Mouse (Mus musculus): ENCODE data around the gene C3.

Gene C3

DNA sequence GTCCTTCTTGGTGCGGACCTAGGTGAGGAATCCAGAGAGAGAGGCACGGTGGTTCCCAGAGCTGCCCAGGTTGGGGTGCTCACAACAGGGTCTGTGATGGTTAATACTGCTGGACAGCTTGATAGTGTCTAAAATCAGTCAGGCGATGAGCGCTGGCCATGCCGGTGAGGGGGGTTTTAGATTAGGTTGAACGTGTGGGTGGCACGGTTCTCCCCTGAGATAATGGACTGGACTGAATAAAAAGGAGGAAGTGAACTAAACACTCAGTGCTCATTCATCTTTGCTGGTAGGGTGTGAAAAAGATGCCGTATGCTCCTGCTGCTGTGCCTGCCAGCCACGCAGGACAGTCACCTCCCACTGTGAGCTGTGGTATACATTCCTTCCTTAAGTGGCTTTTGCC lies 4.6 kb downstream of the C3 start:
- DNase-seq (ENCODE audit: extremely low read depth, low read depth, low spot score) = no peak

DNA sequence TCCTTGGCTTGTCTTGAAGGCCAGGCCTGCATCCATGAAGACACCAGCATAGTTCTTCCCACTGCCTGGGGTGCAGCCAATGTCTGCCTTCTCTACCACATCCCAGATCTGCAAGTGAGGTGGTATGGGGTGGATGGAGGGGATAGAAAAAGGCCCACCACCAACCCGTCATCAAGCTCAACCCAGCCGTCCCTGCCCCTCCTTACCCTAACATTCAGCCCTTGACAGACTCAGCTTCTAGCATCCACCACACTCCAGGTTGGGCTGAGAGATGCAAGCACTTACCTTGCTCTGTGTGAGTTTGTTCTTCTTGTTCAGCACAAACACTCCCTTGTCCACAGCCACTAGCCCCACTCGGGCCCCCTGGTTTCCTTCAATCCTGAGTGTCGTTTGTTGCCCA lies 6.0 kb downstream of the C3 start:
- DNase-seq (ENCODE audit: extremely low read depth, low read depth, low spot score) = no peak

DNA sequence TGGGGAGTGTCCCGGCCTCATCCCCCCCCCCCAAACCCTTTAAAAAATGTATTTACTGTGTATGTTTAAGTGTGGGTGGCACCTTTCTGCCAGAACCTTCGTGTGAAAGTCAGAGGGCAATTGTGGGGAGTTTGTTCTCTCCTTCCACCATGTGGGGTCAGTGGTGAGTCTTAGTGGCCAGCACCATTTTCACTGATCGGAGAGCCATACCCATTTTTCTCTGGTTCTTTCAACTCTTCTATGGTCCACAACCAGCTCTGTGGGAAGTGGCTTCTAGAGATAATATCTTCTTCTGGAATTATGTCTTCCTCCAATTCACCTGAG lies 8.1 kb downstream of the C3 start:
- DNase-seq (ENCODE audit: extremely low read depth, low read depth, low spot score) = no peak

DNA sequence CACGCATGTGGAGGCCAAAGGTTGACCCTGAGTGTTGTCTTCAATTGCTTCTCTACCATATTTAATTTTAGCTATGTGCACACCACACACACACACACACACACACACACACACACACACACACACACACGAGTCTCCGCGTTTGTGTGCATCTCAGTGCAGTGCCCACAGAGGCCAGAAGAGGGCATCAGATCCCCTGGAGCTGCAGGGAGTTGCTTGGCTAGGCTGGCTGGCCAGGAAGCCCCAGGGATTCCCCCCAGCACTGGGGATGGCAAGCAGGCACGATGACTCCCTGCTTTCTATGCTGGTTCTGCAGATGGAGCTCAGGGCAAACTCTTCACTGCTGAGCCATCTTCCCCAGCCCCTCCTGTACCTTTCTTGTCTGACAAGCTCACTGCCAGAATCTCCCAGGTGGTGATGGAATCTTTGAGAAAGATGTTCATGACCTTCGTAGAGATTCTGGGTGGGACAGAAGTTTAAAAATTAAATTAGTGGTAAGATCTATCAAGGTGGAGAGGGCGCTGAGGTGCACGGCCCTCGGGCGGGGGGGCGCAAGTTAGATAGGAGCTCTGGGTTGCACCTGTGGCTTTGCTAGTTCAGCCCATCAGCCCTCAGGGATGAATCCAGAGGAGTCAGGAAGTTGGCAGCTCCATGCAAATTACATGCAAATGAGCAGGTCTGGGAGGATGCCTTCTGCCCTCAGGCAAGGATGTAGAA lies 8.6 kb downstream of the C3 start:
- DNase-seq (ENCODE audit: extremely low read depth, low read depth, low spot score) = no peak

DNA sequence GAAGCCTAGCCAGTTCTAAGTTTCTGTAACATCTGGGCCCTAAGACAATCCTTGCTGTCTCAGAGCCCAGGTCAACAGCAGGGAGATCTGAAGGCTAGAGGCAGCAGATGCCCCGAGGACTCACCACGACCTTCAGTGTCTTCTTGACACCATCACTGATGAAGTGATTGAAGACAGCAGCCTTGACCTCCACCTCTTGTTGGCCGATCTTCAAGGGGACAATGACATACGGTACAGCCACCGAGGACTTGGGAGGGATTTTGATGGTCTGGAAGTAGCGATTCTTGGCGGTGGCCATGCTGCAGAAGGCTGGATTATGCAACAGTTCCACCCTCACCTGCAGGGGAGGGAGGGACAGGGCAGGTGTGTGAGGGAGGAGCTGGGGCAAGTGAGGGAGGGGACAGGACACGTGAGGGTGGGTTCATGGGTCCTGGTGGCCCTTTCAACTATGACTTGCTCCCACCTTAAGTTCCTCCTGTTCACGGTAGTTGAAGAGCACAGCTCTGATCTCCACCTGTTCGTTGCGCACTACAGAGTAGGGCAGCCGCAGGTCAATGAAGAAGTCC lies 9.5 kb downstream of the C3 start:
- DNase-seq (ENCODE audit: extremely low read depth, low read depth, low spot score) = no peak

DNA sequence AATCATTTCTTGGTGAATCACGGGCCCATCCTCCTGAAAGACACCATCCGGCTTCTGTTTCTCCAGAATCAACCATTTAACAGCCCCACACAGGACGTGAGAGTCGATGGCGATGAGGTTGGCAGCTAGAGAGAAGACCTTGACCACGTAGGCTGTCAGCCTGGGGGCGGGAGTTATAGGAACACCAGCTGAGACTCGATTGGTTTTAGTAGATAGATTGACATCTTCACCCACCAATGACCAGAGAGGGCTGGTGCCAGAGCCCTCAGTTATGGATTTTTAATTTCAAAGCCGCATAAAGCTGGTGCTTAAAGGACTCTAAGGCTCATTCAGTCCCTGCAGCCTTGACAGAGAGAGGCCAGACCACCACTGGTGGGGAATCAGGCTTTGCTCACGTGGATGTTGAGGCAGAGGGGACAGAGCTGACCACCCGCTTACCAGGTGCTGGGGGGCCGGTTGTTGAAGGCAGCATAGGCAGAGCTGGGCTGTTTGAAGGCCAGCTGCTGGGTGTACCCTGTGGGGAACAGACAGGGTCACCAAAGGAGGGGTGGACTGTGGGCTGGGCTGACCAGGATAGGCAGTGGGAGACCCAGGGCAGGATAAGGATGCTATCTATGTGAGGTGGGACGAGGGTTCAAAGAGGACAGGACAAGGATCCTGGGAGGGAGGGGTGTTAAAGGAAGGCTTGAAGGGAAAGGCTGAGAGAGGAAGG lies 13.1 kb downstream of the C3 start:
- DNase-seq (ENCODE audit: extremely low read depth, low read depth, low spot score) = no peak

DNA sequence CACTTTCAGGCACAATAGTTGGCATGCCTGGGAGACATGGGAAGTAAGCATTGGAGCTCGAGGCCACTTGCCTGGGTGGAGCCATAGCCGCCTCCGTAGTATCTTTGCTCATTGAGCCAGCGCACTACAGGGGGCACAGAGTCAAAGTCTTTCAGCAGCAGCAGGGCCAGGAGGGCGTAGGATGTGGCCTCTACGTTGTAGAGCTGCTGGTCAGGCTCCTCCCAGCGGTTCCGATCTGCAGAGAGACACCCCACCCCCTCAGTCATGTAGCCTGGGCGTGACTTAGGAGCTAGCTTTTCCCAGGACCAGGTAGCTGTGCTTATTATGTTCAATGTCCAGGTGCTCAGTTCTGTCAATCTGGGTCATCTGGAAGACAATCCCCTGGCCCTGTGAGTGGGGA lies 16.4 kb downstream of the C3 start:
- no peak for DNase-seq (ENCODE audit: extremely low read depth, low read depth, low spot score)

DNA sequence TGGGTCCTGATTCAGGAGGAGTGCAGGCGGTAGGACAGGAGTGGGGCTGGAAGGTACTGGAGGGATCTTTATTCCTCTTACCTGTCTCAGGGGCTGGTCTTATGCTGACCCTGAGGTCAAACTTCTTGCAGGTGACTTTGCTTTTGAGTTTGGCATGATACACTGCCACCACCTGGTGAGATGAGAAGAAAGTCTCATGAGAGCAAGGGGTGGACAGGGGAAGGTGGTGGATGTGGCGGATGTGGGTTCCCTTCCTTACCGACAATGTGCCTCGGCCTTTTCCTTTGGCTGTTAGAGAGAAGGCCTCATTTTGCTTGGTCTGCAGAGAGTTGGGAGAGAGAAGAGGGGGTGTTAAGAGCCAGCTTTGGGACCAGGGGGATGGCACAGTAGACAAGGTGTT lies 18.6 kb downstream of the C3 start:
- no peak for DNase-seq (ENCODE audit: extremely low read depth, low read depth, low spot score)

DNA sequence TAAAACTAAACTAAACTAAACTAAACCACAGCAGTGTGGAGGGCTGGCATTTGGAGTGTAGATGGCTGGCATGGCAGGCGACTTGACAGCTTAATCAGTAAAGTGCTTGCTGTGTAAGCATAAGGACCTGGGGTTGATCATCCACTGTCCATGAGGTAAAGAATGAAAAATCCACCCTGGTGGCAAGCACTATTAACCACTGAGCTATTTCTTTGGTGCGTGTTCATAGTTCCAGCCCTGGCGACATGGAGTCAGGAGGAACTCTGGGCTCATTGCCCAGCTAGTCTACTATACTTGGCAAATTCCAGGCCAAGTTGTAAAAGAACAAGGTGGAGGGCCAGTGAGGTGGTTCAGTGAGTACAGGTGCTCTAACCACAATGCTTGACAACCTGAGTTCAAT lies 20.0 kb downstream of the C3 start:
- no peak for DNase-seq (ENCODE audit: extremely low read depth, low read depth, low spot score)

DNA sequence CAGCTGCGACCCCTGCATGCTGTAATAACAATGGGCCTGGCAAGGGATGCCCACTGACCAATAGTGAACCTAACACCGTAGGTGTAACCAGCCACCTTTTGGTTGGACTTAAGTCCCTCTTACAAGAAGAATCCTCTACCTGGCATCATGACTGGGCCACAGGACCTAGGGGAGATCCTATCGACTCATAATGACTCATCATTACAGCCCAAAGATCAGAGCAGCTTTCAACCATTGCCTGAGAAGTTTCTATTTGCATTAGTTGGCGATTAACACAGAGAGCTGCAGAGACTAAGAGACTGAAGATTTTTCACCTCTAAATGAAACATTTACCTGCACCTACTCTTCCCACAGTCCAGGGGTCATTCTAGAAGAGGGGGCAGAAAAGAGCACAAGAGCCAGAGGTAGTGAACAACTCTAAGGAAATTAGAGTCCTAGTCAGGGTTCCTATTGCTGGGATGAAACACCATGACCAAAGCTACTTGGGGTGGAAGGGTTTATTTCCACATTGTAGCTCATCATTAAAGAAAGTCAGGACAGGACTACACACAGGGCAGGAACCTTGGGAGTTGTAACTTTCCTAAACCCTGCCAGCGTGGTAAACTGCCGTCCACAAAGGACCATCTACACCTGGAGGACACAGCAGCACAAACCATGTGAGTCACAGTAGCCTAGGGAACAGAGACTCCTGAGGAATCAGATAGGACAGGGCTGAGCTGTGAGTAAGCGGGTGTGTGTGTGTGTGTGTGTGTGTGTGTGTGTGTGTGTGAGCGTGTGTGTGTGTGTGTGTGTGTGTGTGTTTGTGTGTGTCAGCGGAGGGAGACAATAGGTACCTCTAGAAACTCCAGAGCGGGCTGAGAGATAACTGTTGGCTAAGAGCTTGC lies 25.9 kb downstream of the C3 start:
- DNase-seq (ENCODE audit: extremely low read depth, low read depth, low spot score) = no peak

DNA sequence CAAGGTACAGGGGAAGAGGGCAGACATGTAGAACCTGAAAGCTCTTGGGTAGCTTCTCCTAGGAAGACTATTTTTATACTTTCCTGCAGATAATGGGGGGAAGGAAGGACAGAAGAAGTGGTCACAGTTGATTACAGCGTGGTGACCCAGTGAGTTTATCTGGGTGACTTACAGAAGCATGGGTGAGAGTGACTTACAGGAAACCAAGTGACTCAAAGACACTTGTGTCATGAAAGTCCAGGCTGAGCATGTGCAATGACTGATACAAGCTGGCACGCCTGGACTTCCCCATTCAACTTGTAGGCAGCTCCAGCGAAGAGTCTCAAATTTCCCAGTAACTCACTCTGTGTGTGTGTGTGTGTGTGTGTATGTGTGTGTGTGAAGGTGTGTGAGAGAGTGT lies 29.7 kb downstream of the C3 start:
- no peak for DNase-seq (ENCODE audit: extremely low read depth, low read depth, low spot score)

DNA sequence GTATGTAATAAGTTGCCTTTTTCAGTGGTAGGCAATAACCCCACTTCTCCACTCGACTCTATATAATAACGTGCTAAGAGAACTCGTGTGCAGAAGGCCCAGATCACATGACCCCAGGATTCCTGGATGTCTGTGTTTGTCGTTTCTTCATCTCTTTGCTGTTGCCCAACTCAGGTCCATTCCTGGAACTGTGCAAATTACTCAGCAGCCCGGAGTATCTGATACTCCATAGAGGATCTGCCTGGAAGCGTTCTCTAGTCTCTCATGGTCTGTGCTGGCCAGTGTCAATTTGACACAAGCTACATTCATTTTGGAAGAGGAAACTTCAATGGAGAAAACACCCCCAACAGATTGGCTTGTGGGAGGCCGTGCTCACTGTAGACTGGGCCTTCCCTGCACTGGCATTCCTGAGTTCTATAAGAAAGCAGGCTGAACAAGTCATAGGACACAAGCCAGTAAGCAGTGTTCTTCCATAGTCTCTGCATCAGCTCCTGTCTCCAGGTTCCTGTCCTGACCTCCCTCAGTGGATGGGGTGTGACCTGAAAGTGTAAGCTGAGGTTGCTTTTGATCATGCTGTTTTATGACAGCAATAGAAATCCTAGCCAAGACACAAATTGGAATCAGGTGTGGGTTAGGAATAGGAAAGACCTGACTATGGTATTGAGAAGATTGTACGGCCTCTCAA lies 32.5 kb downstream of the C3 start:
- DNase-seq (ENCODE audit: extremely low read depth, low read depth, low spot score) = no peak

DNA sequence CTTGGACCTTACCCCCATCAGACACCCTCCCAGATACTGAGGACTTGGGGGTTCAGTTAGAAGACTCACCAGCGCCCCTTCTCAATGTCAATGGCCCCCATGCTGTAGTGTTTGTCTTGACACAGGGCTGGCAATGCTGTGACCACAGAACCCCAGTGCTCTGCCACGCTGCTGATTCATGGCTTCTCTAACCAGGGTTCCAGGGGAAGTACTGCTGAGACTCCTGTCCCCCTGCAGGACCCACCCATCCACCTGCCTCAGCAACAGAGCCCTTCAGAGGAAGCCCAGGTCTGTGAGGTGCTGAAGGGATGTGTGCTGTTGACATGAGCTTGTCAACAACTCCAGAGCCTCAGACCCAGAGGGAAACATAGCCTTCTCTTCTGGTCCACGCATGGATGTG lies 33.2 kb downstream of the C3 start:
- DNase-seq (ENCODE audit: extremely low read depth, low read depth, low spot score) = no peak

DNA sequence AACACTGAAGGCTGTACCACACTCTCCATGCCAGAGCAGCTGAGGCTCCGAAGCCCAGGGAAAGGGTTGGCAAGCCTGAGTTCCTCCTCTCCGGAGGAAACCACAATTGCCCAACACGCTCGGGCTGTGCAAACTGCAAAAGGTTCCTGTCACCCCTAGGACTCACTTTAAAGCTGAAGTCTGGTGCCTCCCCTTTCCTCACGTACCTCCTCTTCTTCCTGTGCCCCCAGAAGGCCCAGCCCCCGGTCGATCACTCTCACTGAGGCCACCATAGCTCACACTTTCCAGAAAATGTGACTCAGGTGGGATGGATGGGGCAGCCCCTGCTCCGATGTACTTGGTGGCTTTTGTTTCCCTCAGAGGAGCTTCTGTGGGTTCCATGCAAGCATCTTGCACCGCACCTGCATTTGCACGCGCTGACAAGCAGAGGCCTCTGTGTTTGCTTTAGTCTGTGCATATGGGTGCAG lies 33.9 kb downstream of the C3 start, which contains the start of gene Tnfsf14:
Gene Tnfsf14, minus strand, starts transcription at position 137 of the 467 bp plus-strand sequence.
- no peak for DNase-seq (ENCODE audit: extremely low read depth, low read depth, low spot score)

DNA sequence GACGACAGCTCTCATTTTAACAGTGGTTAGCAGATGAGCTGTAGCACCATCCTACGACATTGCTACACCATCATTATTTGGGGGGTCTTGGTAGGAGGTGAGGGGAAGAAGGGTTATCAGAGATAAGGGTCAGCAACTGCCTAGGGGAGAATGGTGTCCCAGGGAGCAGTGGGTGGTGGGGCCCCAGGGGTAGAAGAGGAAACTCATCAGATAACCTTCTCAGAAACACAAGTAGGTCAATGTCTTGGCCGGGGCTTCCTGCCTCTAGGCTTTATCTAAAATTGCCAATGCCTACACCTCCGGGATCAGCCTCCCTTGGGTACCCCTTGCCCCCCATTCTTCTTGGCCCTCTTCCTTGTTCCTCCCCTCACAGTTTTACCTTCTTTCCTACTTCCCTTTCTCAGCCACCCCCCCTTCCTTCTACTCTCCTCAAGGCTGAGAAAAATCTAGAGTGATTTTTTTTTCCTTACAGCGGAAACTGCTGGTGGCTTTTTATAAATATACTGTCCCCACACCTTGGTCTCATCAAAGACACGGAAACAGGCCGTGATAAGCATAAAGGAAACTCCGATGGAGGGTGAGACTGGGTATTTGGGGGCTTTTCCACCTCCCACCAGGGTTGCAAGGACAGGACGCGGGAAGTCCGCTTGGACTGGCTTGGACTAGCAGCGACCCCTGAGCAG lies 39.3 kb downstream of the C3 start:
- no peak for DNase-seq (ENCODE audit: extremely low read depth, low read depth, low spot score)

DNA sequence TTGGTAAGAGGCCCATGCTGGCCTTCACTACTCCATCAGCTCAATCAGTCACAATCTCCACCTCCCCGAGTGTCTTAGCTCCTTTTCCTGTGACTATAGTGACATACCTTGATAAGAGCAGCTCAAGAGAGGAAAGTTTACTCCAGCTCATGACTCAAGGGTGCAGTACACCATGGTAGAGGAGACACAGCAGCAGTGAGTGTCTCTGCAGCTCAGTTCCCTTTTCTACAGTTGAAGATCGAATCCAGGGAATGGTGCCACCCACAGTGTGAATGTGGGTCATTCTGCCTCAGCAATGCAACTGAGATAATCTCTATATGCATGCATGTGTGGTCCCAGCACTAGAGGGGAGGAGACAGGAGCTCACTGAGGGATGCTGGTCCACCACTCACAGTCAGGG lies 42.3 kb downstream of the C3 start:
- no peak for DNase-seq (ENCODE audit: extremely low read depth, low read depth, low spot score)

DNA sequence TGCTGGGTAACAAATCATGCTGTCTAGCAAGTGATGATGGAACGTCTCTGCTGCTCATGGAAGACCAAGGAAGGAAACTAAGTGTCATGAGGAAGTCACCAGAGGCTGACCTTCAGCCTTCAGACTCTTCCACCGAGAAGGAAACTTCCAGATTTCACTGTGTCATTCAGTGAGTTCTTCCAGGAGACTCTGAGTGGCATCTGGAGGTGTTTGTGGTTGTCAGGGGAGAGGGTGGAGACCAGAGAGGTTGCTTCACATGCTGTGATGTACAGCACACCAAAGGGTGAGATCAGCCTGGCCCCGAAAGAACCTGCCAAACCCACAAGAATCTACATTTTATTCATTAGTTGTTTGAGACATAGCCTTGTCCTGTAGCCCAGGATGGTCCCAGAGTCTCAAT lies 45.1 kb downstream of the C3 start:
- DNase-seq (ENCODE audit: extremely low read depth, low read depth, low spot score) = no peak

DNA sequence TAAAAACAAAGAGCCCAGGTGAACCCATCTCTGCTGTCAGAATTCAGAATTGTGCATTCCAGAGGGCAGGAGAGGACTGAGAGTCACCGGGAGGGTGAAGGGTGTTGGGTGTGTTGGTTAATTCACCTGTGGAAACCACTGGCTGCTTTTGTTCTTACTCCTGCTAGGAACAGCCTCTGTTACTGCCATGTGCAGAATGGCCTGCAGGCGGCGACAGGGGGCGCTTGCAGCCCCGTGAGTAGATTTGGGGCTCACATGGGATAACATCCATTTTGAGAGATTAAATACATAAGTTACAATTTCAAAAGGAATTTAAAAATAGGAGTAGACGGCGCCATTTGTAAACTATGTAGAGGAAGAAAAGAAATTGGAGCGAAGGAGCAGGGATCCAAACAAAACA lies 47.6 kb downstream of the C3 start:
- no peak for DNase-seq (ENCODE audit: extremely low read depth, low read depth, low spot score)

DNA sequence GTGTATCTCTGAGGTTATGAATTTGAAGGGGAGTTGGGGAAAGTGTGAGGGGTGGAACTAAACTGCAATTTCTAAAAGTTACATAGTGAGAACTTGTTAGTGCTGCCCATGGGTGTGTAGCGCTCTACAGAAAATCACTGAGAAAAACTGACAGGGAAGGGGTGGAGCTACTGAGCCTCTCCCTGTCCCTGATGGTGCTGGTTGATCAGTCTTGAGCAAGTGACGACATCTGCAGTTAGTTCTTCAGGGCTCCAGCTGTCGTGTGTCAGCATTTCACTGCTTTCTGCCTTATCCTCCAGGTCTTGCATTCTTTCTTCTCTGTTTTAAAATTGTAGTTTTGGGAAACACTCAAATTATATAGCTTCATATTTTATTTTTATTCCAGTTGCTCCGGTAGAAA lies 54.6 kb downstream of the C3 start:
- DNase-seq (ENCODE audit: extremely low read depth, low read depth, low spot score) = no peak

DNA sequence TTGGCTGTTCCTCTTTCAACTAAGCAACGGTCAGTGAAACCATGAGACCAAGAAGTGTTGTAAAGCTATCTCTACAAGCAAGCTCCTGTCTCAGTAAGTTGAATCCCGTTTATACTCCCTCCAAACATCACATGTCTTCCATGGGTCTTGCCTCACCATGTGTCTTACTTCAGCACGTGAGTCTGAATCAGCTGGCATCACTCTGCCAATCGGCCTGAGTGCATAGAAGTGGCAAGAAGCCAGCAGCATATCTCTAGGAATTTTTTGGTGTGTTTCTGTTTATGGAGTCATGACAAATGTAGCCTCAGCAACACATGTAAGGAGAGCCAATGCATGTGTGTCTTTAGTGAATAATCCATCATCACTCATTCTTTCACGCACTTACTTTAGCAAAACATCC lies 55.6 kb downstream of the C3 start:
- DNase-seq (ENCODE audit: extremely low read depth, low read depth, low spot score) = no peak
